25 mouse cellular contexts compared by ENCODE assay signal in genomic region chr9:63443695-63444094, GRCm38 (mm10). TPM values are rescaled to one million over a fixed set of nuclear protein-coding genes. Genes with fewer than 3 reads are reported as not detected.
DNase-seq lines count a peak whose midpoint lies in the region; ATAC-seq and TF ChIP-seq lines count a peak whose summit lies in the region.
"Had no signal": no experiment of that assay in that cellular context is flagged by ENCODE, and none has a peak within 500 bp of the region (broad histone marks: within the 10 kb centered on the region; RNA-seq: fewer than 3 reads in every experiment).

No protein-coding gene starts in this region.

- no peaks in the 10 kb centered on the region for H3K27me3 ChIP-seq in heart, embryonic 10.5 days (ENCODE audit: insufficient read depth, poor library complexity, severe bottlenecking)
- H3K27me3 ChIP-seq in heart, embryonic 16.5 days (ENCODE audit: control insufficient read depth, insufficient read depth, low read length) = no peaks in the 10 kb centered on the region
- H3K27me3 ChIP-seq in myocyte (ENCODE audit: control insufficient read depth, insufficient read depth, insufficient read length) = no peaks in the 10 kb centered on the region
- H3K27me3 ChIP-seq: midbrain, embryonic 15.5 days; neural tube, embryonic 13.5 days; stomach, embryonic 15.5 days had no signal

- 34% methylated on average over 6 of the region's 6 CpGs for WGBS in heart, embryonic 10.5 days
- WGBS in heart, embryonic 16.5 days = 48% methylated on average over 6 of the region's 6 CpGs
- WGBS in lung, adult 2 months = 71% methylated on average over 6 of the region's 6 CpGs

- ATAC-seq in heart, embryonic 16.5 days (replicated peaks; ENCODE audit: extremely low read depth, insufficient read depth, low FRiP score) = no peak
- ATAC-seq: hindbrain, postnatal 0 days; intestine, embryonic 16.5 days; lung, postnatal 0 days; midbrain, embryonic 15.5 days had no signal

- H3ac ChIP-seq in myocyte (ENCODE audit: control insufficient read depth, insufficient read length) = no peak overlapping the region

- H3K4me1 ChIP-seq in heart, embryonic 10.5 days = peaks cover 12% of the 10 kb centered on the region; the same call in 1 of the 2 replicates
- H3K4me1 ChIP-seq in heart, embryonic 16.5 days (ENCODE audit: control insufficient read depth, insufficient read depth, low read length) = no peaks in the 10 kb centered on the region
- H3K4me1 ChIP-seq in lung, adult 2 months (ENCODE audit: control insufficient read depth, insufficient read depth, low read length) = no peaks in the 10 kb centered on the region
- H3K4me1 ChIP-seq: forebrain, embryonic 12.5 days; limb, embryonic 10.5 days; midbrain, embryonic 15.5 days; neural tube, embryonic 13.5 days; stomach, embryonic 15.5 days had no signal

- DNase-seq in heart, embryonic 10.5 days (ENCODE audit: low spot score) = no peak
- DNase-seq in heart, adult 18-20 months = no peak
- no peak for DNase-seq in heart, adult 11 months
- peak; percentile 3 for DNase-seq in c-Kit-positive CD71-positive TER-119-positive erythroid progenitor cells, embryonic 14.5 days (ENCODE audit: low spot score)
- DNase-seq in lung, adult 2 months = no peak
- DNase-seq: adrenal gland, postnatal 25 days; cerebellum, adult 9-10 months; kidney, adult 9 months; kidney, postnatal 14 days; liver; thymus, adult 2 months; thymus, postnatal 4 days had no signal

- 0 out of 2 replicates have a peak overlapping the region, but pooled peaks have one; percentile 30 for H3K9ac ChIP-seq in heart, embryonic 16.5 days (ENCODE audit: low read length)
- H3K9ac ChIP-seq: forebrain, embryonic 12.5 days; midbrain, embryonic 15.5 days; neural tube, embryonic 13.5 days; stomach, embryonic 15.5 days had no signal

- H3K4me2 ChIP-seq in heart, embryonic 16.5 days (ENCODE audit: low read depth, low read length) = peak overlapping the region; percentile 44; the same call in 1 of the 2 replicates
- no peak overlapping the region for H3K4me2 ChIP-seq in myocyte (ENCODE audit: low read depth)
- H3K4me2 ChIP-seq: forebrain, embryonic 12.5 days; midbrain, embryonic 15.5 days; neural tube, embryonic 13.5 days; stomach, embryonic 15.5 days had no signal

- TF ChIP-seq CTCF in lung, adult 2 months (IDR thresholded peaks at IDR 0.05; ENCODE audit: insufficient read depth, low read length) = no peak

- peak overlapping the region; percentile 29; the same call in 1 of the 2 replicates for H3K4me3 ChIP-seq in heart, embryonic 10.5 days
- H3K4me3 ChIP-seq in heart, embryonic 16.5 days (ENCODE audit: low read length) = no peak overlapping the region; the same call in 1 of the 2 replicates
- no peak overlapping the region for H3K4me3 ChIP-seq in myocyte
- no peak overlapping the region for H3K4me3 ChIP-seq in lung, adult 2 months (replicated peaks; ENCODE audit: extremely low read depth, low read depth, low read length)
- H3K4me3 ChIP-seq: erythroblast, embryonic 14.5 days; forebrain, embryonic 12.5 days; layer of hippocampus, adult 2 months; limb, embryonic 10.5 days; midbrain, embryonic 15.5 days; neural tube, embryonic 13.5 days; stomach, embryonic 15.5 days had no signal

- H3K27ac ChIP-seq in heart, embryonic 10.5 days = no peak overlapping the region
- no peak overlapping the region for H3K27ac ChIP-seq in heart, embryonic 16.5 days (ENCODE audit: low read length)
- H3K27ac ChIP-seq: forebrain, embryonic 12.5 days; hindbrain, postnatal 0 days; layer of hippocampus, adult 2 months; limb, embryonic 10.5 days; macrophage; midbrain, embryonic 15.5 days; neural tube, embryonic 13.5 days; stomach, embryonic 15.5 days had no signal

- H3K9me3 ChIP-seq in heart, embryonic 10.5 days = no peaks in the 10 kb centered on the region
- H3K9me3 ChIP-seq in heart, embryonic 16.5 days (replicated peaks; ENCODE audit: control insufficient read depth, low read length) = no peaks in the 10 kb centered on the region
- H3K9me3 ChIP-seq: forebrain, embryonic 12.5 days; limb, embryonic 10.5 days; midbrain, embryonic 15.5 days; neural tube, embryonic 13.5 days; stomach, embryonic 15.5 days had no signal

- no peak for TF ChIP-seq POLR2A in myocyte (IDR thresholded peaks at IDR 0.05; ENCODE audit: insufficient read length, low read depth)
- TF ChIP-seq POLR2A in lung, adult 2 months (IDR thresholded peaks at IDR 0.05; ENCODE audit: borderline replicate concordance, extremely low read depth, low read depth, low read length) = no peak

- no peaks in the 10 kb centered on the region for H3K79me2 ChIP-seq in myocyte (ENCODE audit: control insufficient read depth, insufficient read depth)

- no peaks in the 10 kb centered on the region for H3K36me3 ChIP-seq in heart, embryonic 10.5 days
- H3K36me3 ChIP-seq in heart, embryonic 16.5 days (ENCODE audit: control insufficient read depth, insufficient read depth) = no peaks in the 10 kb centered on the region
- H3K36me3 ChIP-seq in myocyte (ENCODE audit: control insufficient read depth, insufficient read depth) = no peaks in the 10 kb centered on the region
- H3K36me3 ChIP-seq: forebrain, embryonic 12.5 days; limb, embryonic 10.5 days; midbrain, embryonic 15.5 days; neural tube, embryonic 13.5 days; stomach, embryonic 15.5 days had no signal

TF ChIP-seq in myocyte, 11 proteins besides CTCF, POLR2A, EP300 and RAD21:
- TF ChIP-seq E2F4 (IDR thresholded peaks at IDR 0.05; ENCODE audit: insufficient read depth) (no peak), CEBPB (IDR thresholded peaks at IDR 0.05; ENCODE audit: insufficient read depth, poor library complexity, severe bottlenecking) (no peak), MYOD1 (IDR thresholded peaks at IDR 0.05; ENCODE audit: control insufficient read depth in 1 of 3, insufficient read length in 2 of 3, low read depth in 2 of 3) (peak; percentile 49 to 84 (median 76)), TCF12 (IDR thresholded peaks at IDR 0.05; ENCODE audit: insufficient read depth, poor library complexity, severe bottlenecking) (peak; percentile 67), MYOG (IDR thresholded peaks at IDR 0.05; ENCODE audit: control insufficient read depth in 1 of 3, insufficient read depth in 1 of 3, insufficient read length in 2 of 3, low read depth in 2 of 3) (peak; percentile 65 to 81 (median 81)), REST (IDR thresholded peaks at IDR 0.05; ENCODE audit: insufficient read depth, insufficient read length) (no peak)

RNA-seq across cellular contexts. Expression of gene 2300009A05Rik, which starts 44.6 kb away (rescaled TPM):
- polyA plus RNA-seq in heart, embryonic 10.5 days (2016; fragmentation: Nextera tagmentation; extraction: Ambion mirVana) = 35.3 and 50.4 TPM in 2 replicates
- 10 to 100 TPM; 26.7 to 29.5 TPM for total RNA-seq in heart, adult 18-20 months (2021)
- 79.8 and 85.7 TPM in 2 replicates for polyA plus RNA-seq in heart, embryonic 16.5 days (2015; fragmentation: Nextera tagmentation; extraction: Ambion mirVana)
- 26.5 TPM for polyA plus RNA-seq in myocyte (2012; fragmentation: generic; extraction: Trizol)
- polyA plus RNA-seq in lung, adult 2 months (2012; rRNA removed) = 36.0 and 58.5 TPM in 2 replicates
